Mouse (Mus musculus): ENCODE measurements at regions not wholly inside any gene's neighbourhood (a gene's known extent, or its start where the extent isn't known, plus 50 kb on each side); places are given as distances from the start of the nearest gene placed in this dataset.

DNA sequence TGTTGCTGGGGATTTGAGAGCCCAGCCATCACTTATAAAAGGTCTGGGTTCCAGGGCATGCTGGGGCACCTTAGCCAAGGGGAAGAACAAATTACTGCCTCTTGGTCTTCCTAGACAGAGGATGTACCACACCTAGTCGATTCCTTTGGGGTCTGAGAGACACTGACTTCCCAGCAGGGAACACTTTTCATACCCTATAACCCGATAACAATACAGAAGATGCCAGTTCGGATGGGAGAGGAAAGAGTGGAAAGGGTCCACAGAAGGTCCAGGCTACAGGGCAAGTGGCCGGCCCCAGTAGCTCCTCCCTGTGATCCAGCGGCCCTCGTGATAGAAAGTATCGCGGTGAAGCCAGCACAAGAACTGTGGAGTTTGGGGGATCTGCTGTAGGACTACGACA, 150.8 kb downstream of the Setd4 start:
- Histone ChIP-seq H3K27me3 (ENCODE audit: control insufficient read depth, insufficient read depth, low read length) (no peaks in the 10 kb centered on the region), H3K4me1 (replicated peaks; ENCODE audit: control insufficient read depth, insufficient read depth, low read length) (peaks cover 9% of the 10 kb centered on the region), H3K27ac (ENCODE audit: control insufficient read depth, insufficient read depth, low read length) (no peak overlapping the region), H3K36me3 (ENCODE audit: control insufficient read depth, insufficient read depth, low read length) (no peaks in the 10 kb centered on the region), H3K4me3 (ENCODE audit: control insufficient read depth, insufficient read depth, low read length) (no peak overlapping the region)
- no peak for TF ChIP-seq POLR2A (IDR thresholded peaks at IDR 0.05; ENCODE audit: control insufficient read depth, extremely low read depth, insufficient read depth, low read length, poor library complexity)
- TF ChIP-seq CTCF (IDR thresholded peaks at IDR 0.05; ENCODE audit: borderline replicate concordance, control insufficient read depth, extremely low read depth, insufficient read depth, low read length, poor library complexity): no peak
- WGBS: 35% methylated on average over 9 of the region's 9 CpGs
- no peak for DNase-seq

DNA sequence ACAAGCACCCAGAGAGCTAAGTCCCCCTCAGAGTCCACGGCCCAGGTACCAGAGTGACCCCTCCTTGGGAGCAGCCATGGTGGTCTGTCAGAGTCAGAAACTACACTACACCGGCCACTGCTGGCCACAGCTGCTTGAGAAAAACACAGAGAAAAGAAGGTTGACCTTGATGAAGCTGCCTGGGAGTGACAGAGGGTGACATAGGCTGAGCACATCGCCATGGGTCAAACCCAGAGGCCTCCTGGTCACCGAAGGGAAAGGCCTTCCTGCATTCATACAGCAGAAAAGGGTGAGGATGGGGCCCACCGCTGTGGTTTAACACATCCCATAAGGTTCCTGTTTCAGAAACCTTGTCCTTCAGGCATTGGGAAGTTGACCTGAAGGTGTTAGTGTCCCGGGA, 153.0 kb downstream of the Setd4 start:
- peaks cover 17% of the 10 kb centered on the region for H3K4me1 ChIP-seq (replicated peaks; ENCODE audit: control insufficient read depth, insufficient read depth, low read length)
- no peak for DNase-seq
- H3K36me3 ChIP-seq (ENCODE audit: control insufficient read depth, insufficient read depth, low read length): no peaks in the 10 kb centered on the region
- TF ChIP-seq CTCF (IDR thresholded peaks at IDR 0.05; ENCODE audit: borderline replicate concordance, control insufficient read depth, extremely low read depth, insufficient read depth, low read length, poor library complexity) (no peak), POLR2A (IDR thresholded peaks at IDR 0.05; ENCODE audit: control insufficient read depth, extremely low read depth, insufficient read depth, low read length, poor library complexity) (no peak)
- H3K27ac ChIP-seq (ENCODE audit: control insufficient read depth, insufficient read depth, low read length): no peak overlapping the region
- no peaks in the 10 kb centered on the region for H3K27me3 ChIP-seq (ENCODE audit: control insufficient read depth, insufficient read depth, low read length)
- H3K4me3 ChIP-seq (ENCODE audit: control insufficient read depth, insufficient read depth, low read length): no peak overlapping the region
- WGBS: 92% methylated on average over 6 of the region's 6 CpGs

GRCm38 (mm10) chr16:93449925-93450324, 153.9 kb downstream of the Setd4 start:
- no peaks in the 10 kb centered on the region for H3K27me3 ChIP-seq (ENCODE audit: control insufficient read depth, insufficient read depth, low read length)
- no peak for TF ChIP-seq CTCF (IDR thresholded peaks at IDR 0.05; ENCODE audit: borderline replicate concordance, control insufficient read depth, extremely low read depth, insufficient read depth, low read length, poor library complexity)
- TF ChIP-seq POLR2A (IDR thresholded peaks at IDR 0.05; ENCODE audit: control insufficient read depth, extremely low read depth, insufficient read depth, low read length, poor library complexity): no peak
- WGBS: 70% methylated on average over 3 of the region's 3 CpGs

GRCm38 (mm10) chr16:93448124-93448523, 155.7 kb downstream of the Setd4 start:
- DNase-seq: no peak
- no peak for TF ChIP-seq POLR2A (IDR thresholded peaks at IDR 0.05; ENCODE audit: control insufficient read depth, extremely low read depth, insufficient read depth, low read length, poor library complexity)
- no peak for TF ChIP-seq CTCF (IDR thresholded peaks at IDR 0.05; ENCODE audit: borderline replicate concordance, control insufficient read depth, extremely low read depth, insufficient read depth, low read length, poor library complexity)
- Histone ChIP-seq H3K27me3 (ENCODE audit: control insufficient read depth, insufficient read depth, low read length) (no peaks in the 10 kb centered on the region), H3K27ac (ENCODE audit: control insufficient read depth, insufficient read depth, low read length) (no peak overlapping the region), H3K36me3 (ENCODE audit: control insufficient read depth, insufficient read depth, low read length) (no peaks in the 10 kb centered on the region), H3K4me1 (replicated peaks; ENCODE audit: control insufficient read depth, insufficient read depth, low read length) (peaks cover 9% of the 10 kb centered on the region), H3K4me3 (ENCODE audit: control insufficient read depth, insufficient read depth, low read length) (no peak overlapping the region)
- WGBS: 96% methylated on average over 10 of the region's 10 CpGs

More at GRCm38 (mm10) chr16:93449925-93450324, 153.9 kb downstream of the Setd4 start:
- no peak for DNase-seq
- no peaks in the 10 kb centered on the region for H3K36me3 ChIP-seq (ENCODE audit: control insufficient read depth, insufficient read depth, low read length)
- no peak overlapping the region for H3K4me3 ChIP-seq (ENCODE audit: control insufficient read depth, insufficient read depth, low read length)
- peaks cover 17% of the 10 kb centered on the region for H3K4me1 ChIP-seq (replicated peaks; ENCODE audit: control insufficient read depth, insufficient read depth, low read length)
- no peak overlapping the region for H3K27ac ChIP-seq (ENCODE audit: control insufficient read depth, insufficient read depth, low read length)

DNA sequence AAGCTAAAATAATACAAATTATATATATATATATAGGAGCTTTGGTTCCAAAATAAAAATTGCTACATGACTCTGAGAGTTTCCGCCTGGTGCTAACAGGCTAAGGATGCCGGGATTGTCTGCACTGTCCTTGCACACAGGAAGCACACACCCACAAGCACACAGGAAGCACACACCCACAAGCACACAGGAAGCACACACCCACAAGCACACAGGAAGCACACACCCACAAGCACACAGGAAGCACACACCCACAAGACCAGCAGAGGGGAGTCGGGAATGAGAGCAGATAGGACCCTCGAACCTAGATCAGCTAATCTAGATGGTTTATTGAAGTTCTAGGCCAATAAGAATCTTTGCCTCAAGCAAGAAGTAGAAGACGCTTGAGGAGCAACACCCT, 156.9 kb downstream of the Setd4 start:
- H3K4me1 ChIP-seq (replicated peaks; ENCODE audit: control insufficient read depth, insufficient read depth, low read length): peaks cover 8% of the 10 kb centered on the region
- WGBS: 50% methylated on average over 5 of the region's 5 CpGs
- DNase-seq: peak; percentile 13
- H3K27ac ChIP-seq (ENCODE audit: control insufficient read depth, insufficient read depth, low read length): peak overlapping the region; percentile 10; the same call in 1 of the 2 replicates
- no peak overlapping the region for H3K4me3 ChIP-seq (ENCODE audit: control insufficient read depth, insufficient read depth, low read length)
- no peaks in the 10 kb centered on the region for H3K36me3 ChIP-seq (ENCODE audit: control insufficient read depth, insufficient read depth, low read length)
- H3K27me3 ChIP-seq (ENCODE audit: control insufficient read depth, insufficient read depth, low read length): no peaks in the 10 kb centered on the region
- no peak for TF ChIP-seq CTCF (IDR thresholded peaks at IDR 0.05; ENCODE audit: borderline replicate concordance, control insufficient read depth, extremely low read depth, insufficient read depth, low read length, poor library complexity)

GRCm38 (mm10) chr16:93446206-93446605, 157.7 kb downstream of the Setd4 start:
- Histone ChIP-seq H3K4me1 (replicated peaks; ENCODE audit: control insufficient read depth, insufficient read depth, low read length) (peaks cover 8% of the 10 kb centered on the region), H3K27ac (ENCODE audit: control insufficient read depth, insufficient read depth, low read length) (no peak overlapping the region), H3K27me3 (ENCODE audit: control insufficient read depth, insufficient read depth, low read length) (no peaks in the 10 kb centered on the region), H3K4me3 (ENCODE audit: control insufficient read depth, insufficient read depth, low read length) (no peak overlapping the region), H3K36me3 (ENCODE audit: control insufficient read depth, insufficient read depth, low read length) (no peaks in the 10 kb centered on the region)
- no peak for TF ChIP-seq POLR2A (IDR thresholded peaks at IDR 0.05; ENCODE audit: control insufficient read depth, extremely low read depth, insufficient read depth, low read length, poor library complexity)
- TF ChIP-seq CTCF (IDR thresholded peaks at IDR 0.05; ENCODE audit: borderline replicate concordance, control insufficient read depth, extremely low read depth, insufficient read depth, low read length, poor library complexity): no peak
- no peak for DNase-seq
- 95% methylated on average over 13 of the region's 13 CpGs for WGBS

DNA sequence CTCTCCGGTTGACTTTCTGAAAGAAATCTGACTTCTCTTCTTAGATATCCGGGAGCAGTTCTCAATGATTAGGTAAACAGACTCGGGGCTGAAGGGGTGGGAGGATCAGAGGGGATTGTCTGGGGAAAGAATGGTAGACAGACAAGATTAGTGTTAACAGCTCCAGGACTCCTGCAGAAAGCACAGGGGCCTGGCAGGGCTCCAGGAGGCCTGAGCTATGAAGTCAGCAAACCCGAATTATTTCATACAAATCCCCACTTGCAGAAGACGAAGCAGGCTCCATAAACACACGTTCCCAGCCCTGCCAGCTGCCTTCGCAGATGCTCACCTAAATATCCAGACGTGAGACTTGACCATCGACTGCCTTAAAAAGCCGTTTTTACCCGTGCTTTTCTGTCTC, 161.0 kb downstream of the Setd4 start:
- Histone ChIP-seq H3K4me1 (replicated peaks; ENCODE audit: control insufficient read depth, insufficient read depth, low read length) (peaks cover 8% of the 10 kb centered on the region), H3K4me3 (ENCODE audit: control insufficient read depth, insufficient read depth, low read length) (no peak overlapping the region), H3K27me3 (ENCODE audit: control insufficient read depth, insufficient read depth, low read length) (no peaks in the 10 kb centered on the region), H3K27ac (ENCODE audit: control insufficient read depth, insufficient read depth, low read length) (no peak overlapping the region), H3K36me3 (ENCODE audit: control insufficient read depth, insufficient read depth, low read length) (no peaks in the 10 kb centered on the region)
- TF ChIP-seq POLR2A (IDR thresholded peaks at IDR 0.05; ENCODE audit: control insufficient read depth, extremely low read depth, insufficient read depth, low read length, poor library complexity) (no peak), CTCF (IDR thresholded peaks at IDR 0.05; ENCODE audit: borderline replicate concordance, control insufficient read depth, extremely low read depth, insufficient read depth, low read length, poor library complexity) (no peak)
- 90% methylated on average over 11 of the region's 11 CpGs for WGBS
- no peak for DNase-seq
